Mouse (Mus musculus): Measurements from ENCODE around the gene Hcn3.
"Not testable (repeated sequence)": the region's sequence is repeated elsewhere in the genome, so short reads cannot be mapped to it uniquely, and the experiment has no call there.

The Hcn3 gene

DNA sequence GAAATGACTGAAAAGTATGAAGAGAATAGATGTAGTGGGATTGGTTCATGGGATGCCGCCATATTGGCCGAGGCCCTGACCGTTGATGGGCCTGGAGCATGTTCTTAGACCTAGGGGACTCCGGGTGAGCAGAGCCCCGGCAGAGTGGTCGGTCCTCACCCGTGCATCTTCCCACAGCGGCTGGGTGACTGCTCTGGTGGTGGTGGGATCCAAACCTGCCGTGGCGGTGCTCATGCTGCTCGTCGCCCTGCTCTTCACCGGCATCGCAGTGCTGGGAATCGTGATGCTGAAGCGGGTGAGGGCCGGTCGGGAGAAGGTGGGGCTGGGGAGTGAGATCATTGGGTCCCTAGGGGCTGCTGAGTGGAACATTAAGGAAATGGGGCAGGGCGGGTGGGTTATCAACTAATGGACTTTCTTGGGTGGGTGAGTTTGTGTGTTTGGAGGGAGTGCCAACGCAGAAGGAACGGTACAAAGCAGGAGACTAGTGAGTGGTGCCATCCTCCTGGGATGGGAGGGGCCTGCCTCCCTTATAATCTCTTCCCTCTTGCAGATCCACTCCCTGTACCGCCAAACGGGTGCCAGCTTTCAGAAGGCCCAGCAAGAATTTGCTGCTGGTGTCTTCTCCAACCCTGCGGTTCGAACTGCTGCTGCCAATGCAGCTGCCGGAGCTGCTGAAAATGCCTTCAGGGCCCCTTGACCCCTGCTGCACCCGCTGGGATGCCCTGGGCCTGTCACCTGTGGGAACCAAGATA, 21.9 kb upstream of the Hcn3 start:
- DNase-seq (ENCODE audit: low spot score) = no peak

DNA sequence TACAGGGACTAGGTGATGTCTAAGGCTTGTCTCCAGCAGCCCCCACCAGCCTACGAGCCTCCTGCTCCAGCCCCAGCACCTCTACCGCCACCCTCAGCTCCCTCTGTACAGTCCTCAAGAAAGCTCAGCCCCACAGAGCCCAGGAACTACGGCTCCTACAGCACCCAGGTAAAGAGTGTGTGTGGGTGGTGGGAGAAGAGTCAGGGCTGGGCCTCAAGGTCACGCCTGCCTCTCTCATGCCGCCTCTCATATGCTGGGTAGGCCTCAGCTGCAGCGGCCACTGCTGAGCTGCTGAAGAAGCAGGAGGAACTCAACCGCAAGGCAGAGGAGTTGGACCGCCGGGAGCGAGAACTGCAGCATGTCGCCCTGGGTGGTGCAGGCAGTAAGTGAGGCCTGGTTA, 19.1 kb upstream of the Hcn3 start:
- no peak for DNase-seq (ENCODE audit: low spot score)

DNA sequence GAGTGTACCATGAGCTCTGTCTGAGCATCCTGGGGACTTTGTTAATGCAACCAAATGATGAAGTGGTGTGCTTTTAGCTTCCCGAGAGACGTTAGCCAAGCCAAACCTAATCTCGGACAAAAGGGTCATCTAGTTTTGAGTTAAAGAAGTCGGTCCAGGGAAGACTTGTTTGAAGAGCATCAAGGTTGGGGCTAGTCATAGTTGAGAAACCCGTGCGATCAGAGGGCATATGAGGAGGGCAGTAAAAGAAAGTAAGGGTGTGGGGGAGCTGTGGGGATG, 18.1 kb upstream of the Hcn3 start:
- DNase-seq (ENCODE audit: low spot score) = no peak

DNA sequence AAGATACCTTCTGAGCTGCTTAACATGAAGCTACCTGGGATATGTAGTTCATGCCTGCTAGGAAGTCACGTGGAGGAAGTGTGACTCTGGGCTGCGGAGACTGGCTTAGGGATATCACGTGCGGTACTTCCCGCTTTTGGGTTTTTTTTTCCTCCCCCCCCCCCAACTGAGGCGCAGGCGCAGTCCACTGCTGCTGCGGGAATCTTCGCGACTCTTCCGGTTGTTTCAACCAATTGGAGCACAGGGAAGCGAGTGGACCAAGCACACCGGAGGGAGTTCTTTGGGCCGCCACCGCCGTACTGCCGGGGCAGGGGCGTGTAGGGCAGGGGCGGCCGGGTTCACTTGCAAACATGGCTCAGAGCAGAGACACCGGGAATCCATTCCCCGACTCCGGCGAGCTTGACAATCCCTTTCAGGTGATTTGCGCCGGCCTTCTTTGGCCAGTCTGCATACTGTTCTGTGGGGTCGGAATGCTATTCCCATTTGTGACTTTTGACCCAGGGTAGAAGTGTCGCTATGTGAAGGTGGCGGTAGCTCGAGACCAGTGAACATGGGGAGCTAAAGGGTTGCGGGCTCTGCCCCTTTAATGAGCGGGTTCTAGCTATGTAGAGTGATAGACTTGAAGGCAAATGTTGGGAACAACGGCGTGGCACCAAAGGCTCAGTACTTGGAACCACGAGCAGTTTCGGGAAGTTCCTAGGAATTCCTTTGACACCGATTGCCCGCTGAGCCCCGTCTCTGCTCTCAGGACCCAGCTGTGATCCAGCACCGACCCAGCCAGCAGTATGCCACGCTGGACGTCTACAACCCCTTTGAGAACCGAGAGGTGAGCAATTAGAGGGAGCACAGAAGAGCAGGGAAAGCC, 17.5 kb upstream of the Hcn3 start, which contains the start of gene Scamp3:
Scamp3 (plus strand) TSS at position 232 of the 865 bp plus-strand sequence.
- peak; percentile 89 for DNase-seq (ENCODE audit: low spot score)

DNA sequence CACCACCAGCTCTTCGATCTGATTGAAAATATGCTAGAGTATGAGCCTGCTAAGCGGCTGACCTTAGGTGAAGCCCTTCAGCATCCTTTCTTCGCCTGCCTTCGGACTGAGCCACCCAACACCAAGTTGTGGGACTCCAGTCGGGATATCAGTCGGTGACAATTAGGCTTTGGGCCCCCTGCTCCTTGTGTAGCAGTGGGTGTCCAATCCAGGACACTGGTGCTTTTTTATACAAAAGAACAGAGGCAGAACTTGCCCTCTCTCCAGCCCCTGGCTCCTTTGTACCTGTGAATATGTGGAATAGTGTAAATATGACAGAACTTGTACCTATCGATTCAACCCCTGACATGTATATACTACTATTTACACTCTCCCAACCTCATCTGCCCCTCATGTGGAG, 16.4 kb upstream of the Hcn3 start:
- DNase-seq (ENCODE audit: low spot score) = no peak

DNA sequence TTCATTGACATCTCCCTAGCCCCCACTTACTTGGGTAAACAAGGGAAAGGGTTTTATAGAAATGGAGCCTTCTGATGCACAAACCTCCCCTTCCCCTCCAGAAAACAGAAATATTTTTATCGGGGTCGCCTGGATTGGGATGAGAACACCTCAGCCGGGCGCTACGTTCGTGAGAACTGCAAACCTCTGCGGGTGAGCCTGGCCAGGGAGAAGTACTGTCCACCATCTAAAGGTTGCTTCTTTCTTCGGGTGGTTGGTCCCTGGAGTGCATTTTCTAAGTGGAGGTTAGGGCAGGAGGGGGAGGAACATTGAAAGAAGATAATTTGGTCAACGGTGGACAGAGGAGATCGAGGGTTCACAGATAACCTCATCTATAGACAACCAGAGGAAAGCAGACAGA, 15.5 kb upstream of the Hcn3 start:
- DNase-seq (ENCODE audit: low spot score) = no peak

DNA sequence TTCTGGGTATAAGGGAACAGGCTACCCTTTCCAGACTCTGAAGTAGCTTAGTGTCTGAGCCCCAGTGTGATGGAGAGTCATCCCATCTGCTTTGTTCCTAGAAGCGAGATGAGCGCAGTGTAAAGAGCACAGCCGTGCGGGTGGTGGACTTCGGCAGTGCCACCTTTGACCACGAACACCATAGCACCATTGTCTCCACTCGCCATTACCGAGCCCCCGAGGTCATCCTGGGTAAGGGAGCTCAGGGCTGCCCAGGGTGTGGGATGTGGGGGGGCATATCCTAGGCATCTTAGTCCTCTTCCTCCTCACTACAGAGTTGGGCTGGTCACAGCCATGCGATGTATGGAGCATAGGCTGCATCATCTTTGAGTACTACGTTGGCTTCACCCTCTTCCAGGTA, 14.8 kb upstream of the Hcn3 start:
- DNase-seq (ENCODE audit: low spot score) = no peak

DNA sequence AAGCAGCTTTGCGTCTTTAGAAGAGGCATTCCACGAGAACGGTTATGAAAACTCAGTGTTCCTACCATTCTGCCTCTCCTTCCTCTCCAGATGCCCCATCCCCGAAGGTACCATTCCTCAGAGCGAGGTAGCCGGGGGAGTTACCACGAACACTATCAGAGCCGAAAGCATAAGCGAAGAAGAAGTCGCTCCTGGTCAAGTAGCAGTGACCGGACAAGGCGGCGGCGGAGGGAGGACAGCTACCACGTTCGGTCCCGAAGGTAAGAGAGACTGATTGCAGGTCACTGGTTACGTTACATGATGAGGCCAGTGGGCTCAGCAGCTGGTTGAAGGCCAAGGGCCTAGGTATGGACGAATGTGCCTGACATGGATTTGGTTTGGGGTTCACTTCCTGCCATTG, 6.9 kb upstream of the Hcn3 start:
- DNase-seq (ENCODE audit: low spot score) = no peak

DNA sequence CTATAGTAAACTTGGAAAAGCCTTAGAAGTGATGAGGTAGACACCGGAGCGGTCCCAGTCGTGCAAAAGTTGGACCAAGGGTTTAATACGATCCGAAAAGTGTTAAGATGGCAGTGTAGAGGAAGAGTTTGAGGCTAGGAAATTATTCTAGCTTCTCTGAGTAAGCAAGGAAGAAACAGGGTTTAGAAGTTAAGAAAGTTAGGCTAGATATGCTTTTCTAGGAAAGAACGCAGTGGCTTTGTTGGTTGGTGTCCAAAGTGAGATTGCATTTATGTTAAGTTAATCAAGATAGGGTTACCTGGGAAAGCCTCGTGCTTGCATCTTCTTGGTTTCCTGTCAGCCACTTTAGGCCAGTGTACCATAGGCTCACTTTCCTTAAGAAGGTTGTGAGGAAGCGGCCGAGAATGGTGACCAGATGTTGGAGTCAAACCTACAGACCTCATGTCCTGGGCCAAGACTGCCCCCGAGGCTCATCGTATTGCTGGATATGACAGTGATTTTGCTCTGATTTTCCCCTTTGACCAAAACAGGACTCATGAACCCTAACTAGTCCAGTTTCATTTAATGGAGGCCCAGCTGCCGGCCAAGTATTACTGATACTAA, 5.4 kb upstream of the Hcn3 start:
- no peak for DNase-seq (ENCODE audit: low spot score)

DNA sequence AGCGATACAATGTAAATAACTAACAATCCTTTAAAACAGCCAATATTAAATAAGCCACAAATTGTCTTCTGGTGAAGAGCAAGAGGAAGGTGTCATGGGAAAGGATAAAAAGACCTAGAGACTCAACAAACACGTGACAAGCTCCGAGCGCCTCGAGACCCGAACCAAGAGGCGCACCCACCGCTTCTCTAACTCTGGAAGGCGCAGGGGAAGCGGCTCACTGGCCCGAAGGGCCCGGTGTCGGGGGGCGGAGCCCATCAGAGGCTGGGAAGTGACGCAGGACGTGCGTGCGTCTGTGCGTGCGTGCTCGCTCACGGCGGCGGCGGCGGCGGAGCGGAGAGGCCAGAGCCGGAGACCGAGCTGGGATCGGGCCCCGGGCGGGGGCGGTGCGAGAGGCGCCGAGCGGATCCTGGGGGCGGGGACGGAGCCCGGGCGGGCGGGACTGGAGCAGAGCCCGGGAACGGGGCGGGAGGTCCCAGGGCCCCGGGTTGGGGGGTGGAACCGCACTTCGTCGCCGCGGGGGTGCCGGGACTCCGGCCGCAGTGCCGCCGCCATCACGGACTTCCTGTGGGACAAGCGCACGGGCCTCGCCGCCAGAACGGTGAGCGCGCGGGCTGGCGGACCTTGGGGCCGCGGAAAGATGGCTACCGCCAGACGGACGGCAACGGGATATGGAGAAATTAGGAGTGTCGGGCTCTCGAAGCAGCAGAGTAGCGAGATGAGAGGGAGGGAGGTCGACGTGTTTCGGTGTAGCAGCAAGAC, 4.7 kb upstream of the Hcn3 start, which contains the start of gene Clk2:
Clk2 (plus strand) TSS at position 290 of the 762 bp plus-strand sequence.
- DNase-seq (ENCODE audit: low spot score) = peak; percentile 88

DNA sequence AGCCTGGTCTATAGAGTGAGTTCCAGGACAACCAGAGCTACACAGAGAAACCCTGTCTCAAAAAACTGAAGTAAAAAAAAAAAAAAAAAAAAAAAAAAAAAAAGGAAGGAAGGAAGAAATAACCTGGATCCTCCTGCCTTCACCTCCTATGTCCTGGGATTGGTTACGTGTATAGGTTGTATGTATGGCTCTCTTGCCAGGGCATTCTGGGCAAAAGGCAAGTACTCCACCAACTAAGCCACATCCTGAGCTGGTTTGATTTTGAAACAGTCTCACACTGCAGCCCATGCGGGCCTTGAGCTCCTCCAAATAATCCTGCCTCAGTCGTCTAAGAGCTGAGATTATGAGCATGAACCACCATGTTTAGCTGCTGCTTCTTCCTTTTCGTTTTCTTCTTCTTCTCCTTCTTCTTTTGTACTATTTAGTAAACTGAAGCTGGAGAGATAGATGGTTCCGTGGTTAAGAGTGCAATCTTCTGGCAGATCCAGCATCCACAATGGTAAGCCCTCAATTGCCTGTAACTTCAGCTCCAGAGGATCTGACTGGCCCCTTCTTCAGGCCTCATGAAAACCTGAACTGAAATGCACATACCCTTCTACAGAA, 3.7 kb upstream of the Hcn3 start:
- DNase-seq (ENCODE audit: low spot score) = no peak

DNA sequence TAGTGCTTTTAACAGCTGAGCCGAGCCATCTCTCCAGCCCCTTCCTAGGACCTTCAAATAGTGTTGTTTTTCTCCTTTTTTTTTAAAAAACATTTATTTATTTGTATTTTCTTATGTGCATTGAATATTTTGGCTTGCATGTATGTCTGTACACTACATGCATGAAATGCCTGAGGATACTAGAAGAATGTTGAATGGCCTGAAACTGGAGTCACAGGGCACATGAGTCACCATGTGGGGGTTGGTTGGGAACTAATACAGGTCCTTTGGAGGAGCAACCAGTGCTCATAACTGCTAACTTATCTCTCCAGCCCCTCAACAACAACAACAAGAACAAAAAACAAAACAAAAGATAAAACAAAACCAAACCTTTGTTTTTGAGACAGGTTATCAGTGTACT, 3.1 kb upstream of the Hcn3 start:
- no peak for DNase-seq (ENCODE audit: low spot score)

DNA sequence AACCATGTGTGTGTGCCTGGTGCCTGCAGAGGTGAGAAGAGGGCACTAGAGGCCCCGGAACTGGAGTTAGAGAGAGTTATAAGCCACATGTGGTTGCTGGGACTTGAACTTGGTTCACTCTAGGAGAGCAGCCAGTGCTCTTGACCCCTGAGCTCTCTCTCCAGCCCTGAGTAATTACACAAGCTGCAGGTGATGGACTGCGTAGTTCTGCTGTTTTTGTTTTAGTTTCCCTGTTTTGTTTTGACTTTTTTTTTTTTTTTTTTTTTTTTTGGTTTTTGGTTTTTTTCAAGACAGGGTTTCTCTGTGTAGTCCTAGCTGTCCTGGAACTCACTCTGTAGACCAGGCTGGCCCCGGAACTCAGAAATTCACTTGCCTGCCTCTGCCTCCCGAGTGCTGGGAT, 1.8 kb upstream of the Hcn3 start:
- no peak for DNase-seq (ENCODE audit: low spot score)

DNA sequence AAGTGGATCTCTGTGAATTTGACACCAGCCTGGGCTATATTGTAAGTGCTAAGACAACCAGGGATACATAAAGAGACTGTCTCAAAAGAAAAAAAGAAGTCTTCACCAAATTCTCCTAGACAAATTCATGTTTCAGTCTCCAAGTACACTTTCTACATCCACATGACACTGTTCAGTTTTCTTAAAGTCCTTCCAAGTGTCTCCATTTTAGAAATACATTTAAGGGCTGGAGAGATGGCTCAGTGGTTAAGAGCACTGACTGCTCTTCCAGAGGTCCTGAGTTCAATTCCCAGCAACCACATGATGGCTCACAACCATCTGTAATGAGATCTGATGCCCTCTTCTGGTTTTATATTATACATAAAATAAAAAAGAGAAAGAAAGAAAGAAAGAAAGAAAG, 1.2 kb upstream of the Hcn3 start:
- DNase-seq (ENCODE audit: low spot score) = not testable (repeated sequence)

DNA sequence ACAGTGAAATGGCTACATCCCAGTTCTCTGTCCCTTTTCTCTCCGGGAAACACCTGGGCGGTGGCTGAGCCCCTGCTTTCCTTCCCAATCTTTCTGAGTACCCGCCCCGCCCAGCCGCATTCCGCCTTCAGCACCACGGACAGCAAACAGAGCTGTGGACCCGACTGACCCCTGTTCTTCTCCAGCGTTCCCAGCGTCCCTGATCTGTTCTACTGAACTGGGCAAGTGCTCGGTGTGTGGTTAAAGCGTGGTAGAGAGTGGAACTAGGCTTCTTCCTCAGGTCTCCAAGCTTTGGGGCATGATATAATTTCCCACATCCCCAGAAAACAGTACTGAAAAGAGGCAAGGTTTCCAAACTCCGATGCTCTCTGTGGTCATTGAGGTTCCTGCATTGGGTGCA, 785 bp downstream of the Hcn3 start:
- no peak for DNase-seq (ENCODE audit: low spot score)

DNA sequence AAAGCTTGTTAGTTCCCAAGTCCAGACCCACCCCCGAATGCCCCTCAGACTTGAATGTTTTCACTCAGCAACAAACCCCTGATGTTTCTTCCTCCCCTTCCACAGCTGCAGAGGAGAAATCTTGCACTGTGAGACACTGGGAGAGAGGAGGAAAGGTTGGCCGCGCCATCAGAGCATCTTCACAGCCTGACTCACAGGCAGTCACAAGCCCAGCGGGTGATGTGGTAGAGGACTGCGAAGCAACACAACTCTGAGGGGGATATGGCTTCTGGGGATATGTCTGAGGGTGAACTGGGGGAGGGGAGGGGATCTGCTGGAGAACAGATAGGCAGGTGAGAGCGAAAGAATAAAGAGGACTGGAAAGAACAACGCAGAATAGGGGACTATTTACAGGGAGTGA, 1.3 kb downstream of the Hcn3 start:
- DNase-seq (ENCODE audit: low spot score) = no peak

DNA sequence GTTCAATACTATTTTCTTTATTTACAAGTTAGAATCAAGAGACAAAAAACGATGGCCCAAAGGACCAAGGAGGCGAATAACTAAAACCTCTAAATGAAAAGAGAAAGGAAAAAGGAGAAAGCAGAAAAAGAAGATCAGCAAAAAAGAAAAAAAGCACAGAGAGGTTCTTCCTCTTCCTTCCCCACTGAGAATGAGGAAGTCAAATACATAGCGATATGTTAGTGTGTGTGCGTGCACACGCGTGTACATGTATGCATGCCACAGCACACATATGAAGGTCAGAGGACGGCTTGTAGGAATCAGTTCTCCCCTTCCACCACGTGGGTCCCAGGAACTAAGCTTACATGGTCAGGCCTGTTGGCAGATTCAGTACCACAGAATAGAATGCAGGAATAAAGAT, 3.0 kb downstream of the Hcn3 start:
- DNase-seq (ENCODE audit: low spot score) = no peak

DNA sequence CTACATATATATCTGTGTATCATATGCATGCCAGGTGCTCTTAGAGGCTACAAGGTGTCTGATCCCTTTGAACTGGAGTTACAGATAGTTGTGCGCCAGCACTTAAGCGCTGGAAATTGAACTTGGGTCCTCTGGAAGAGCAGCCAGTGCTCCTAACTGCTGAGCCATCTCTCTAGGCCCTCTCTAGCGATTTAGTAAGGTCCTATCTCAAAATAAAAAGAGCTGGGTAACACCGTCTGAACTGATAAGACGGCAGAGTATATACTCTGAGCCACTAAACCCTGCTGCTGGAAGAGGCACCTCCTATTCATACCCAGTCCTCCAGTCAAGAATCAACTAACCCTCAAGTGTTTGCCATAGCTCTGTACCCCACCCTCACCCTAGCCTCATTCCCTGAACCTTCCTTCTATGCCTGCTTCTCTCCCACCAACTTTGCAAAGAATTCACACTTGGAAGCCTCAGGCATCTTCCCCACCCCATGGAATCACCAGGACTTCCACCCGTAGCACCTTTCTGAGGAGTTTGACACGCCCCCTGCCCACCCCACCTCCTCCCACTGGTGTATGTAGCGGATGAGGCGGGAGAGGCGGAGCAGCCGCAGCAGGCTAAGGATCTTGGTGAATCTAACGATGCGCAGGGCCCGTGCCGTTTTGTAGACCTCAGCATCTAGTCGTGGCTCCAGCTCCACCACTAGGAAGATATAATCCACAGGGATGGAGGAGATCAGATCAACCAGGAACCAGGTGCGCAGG, 7.7 kb downstream of the Hcn3 start:
- no peak for DNase-seq (ENCODE audit: low spot score)

DNA sequence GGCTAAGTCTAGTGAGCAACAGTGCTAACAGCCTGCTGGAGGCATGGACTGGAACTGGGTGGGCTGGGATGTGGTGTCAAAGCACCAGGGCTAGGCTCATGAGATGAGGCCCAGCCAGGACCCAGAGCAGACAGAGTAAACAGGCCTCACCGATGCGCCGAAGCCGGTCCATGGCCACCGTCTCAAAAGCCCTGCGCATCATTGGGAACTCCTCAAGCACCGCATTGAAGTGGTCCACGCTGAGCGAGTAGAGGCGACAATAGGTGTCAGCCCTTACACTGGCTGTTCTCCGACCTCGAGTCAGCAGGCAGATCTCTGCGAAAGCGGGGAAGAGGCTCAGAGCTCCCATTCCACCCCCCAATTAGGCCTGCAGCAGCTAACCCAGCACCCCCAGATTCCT, 11.4 kb downstream of the Hcn3 start:
- no peak for DNase-seq (ENCODE audit: low spot score)

DNA sequence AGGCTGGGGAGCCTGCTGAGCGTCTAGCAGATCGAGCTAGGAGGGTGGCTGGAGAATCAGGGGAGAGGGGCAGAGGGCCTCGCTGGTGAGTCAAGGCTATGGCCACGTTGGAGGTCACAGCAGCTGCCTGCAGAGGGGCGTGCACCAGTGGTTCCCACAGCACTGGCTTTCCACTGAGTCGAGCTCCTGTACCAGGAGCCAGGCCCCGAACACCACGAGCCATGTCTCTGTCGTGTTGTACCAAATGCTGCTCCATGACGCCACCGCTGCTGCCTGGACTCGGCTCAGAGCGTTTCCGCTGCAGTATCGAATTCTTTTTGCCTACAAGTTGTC, 12.1 kb downstream of the Hcn3 start:
- no peak for DNase-seq (ENCODE audit: low spot score)

Measured in left cerebral cortex, adult 11 months (tissue).